In genomic region chr12:29920298-29920697, GRCm38 (mm10) we compare ENCODE assay signal across 26 mouse cellular contexts. TPM values are rescaled to one million over a fixed set of nuclear protein-coding genes. Genes with fewer than 3 reads are reported as not detected.
"Had no signal": no experiment of that assay in that cellular context is flagged by ENCODE, and none has a peak within 500 bp of the region (broad histone marks: within the 10 kb centered on the region; RNA-seq: fewer than 3 reads in every experiment).

No protein-coding gene starts in this region.

- H3K4me2 ChIP-seq: heart, embryonic 12.5 days; hindbrain, embryonic 12.5 days; hindbrain, embryonic 14.5 days; intestine, embryonic 15.5 days; limb, embryonic 13.5 days; limb, embryonic 15.5 days; liver, embryonic 12.5 days had no signal

- ATAC-seq: hindbrain, embryonic 16.5 days; inflammation-experienced regulatory T-cells, adult 6 months; intestine, embryonic 15.5 days; intestine, postnatal 0 days; liver, embryonic 12.5 days had no signal

- H3K36me3 ChIP-seq: heart, embryonic 10.5 days; heart, embryonic 12.5 days; hindbrain, embryonic 10.5 days; intestine, embryonic 15.5 days; limb, embryonic 13.5 days; limb, embryonic 15.5 days; liver, embryonic 12.5 days had no signal

- DNase-seq: gastrocnemius, adult 2 months; gastrocnemius, postnatal 10 days; gastrocnemius, postnatal 25 days; heart, adult 18-20 months; heart, postnatal 10 days; heart, postnatal 4 days; kidney, adult 18-20 months; kidney, adult 8-10 months; kidney, postnatal 14 days; kidney, postnatal 36 days; layer of hippocampus, adult 9-11 months; layer of hippocampus, postnatal 36 days had no signal

- H3K4me3 ChIP-seq: gastrocnemius, adult 2 months; heart, embryonic 10.5 days; heart, embryonic 12.5 days; hindbrain, embryonic 10.5 days; hindbrain, embryonic 12.5 days; intestine, embryonic 15.5 days; limb, embryonic 13.5 days; limb, embryonic 15.5 days; liver, embryonic 12.5 days had no signal

- H3K27me3 ChIP-seq: heart, embryonic 12.5 days; hindbrain, embryonic 12.5 days; intestine, embryonic 15.5 days; limb, embryonic 13.5 days; limb, embryonic 15.5 days; liver, embryonic 12.5 days had no signal

- H3K27ac ChIP-seq: gastrocnemius, adult 2 months; heart, embryonic 10.5 days; hindbrain, embryonic 10.5 days; hindbrain, embryonic 12.5 days; hindbrain, embryonic 14.5 days; intestine, embryonic 15.5 days; limb, embryonic 13.5 days; limb, embryonic 15.5 days; liver, embryonic 12.5 days; liver, embryonic 14.5 days had no signal

RNA-seq across cellular contexts. Expression of gene Pxdn, which starts 17.1 kb away (rescaled TPM):
- total RNA-seq: granulocyte monocyte progenitor cell, adult 5-6 weeks had no signal
- polyA plus RNA-seq: inflammation-experienced regulatory T-cells, adult 6 months had no signal
